Mouse (Mus musculus): ENCODE measurements around the gene Clec2l. TPM values are rescaled to one million over a fixed set of nuclear protein-coding genes. Genes with fewer than 3 reads are reported as not detected.

Gene Clec2l
- total and polyA plus RNA-seq, 3 experiments = 6.0 to 10.4 TPM; not detected in 1

- TF ChIP-seq MAX (IDR thresholded peaks at IDR 0.05; ENCODE audit: low read length) (no peak), SIN3A (IDR thresholded peaks at IDR 0.05; ENCODE audit: low read length) (no peak), TBP (IDR thresholded peaks at IDR 0.05; ENCODE audit: low read depth, low read length) (0 out of 2 replicates have a peak, but pooled peaks have one; percentile 13), HCFC1 (IDR thresholded peaks at IDR 0.05; ENCODE audit: low read depth, low read length) (no peak), MYC (IDR thresholded peaks at IDR 0.05; ENCODE audit: low read depth, low read length) (peak; percentile 3; the same call in 1 of the 2 replicates)
- Histone ChIP-seq H3K27ac (ENCODE audit: control insufficient read depth, low read depth, low read length) (no peak overlapping the region), H3K9me3 (replicated peaks; ENCODE audit: insufficient read depth, low read length) (no peaks in the 10 kb centered on the region), H3K4me1 (ENCODE audit: control insufficient read depth in 1 of 2, insufficient read depth in 2 of 2, low read length in 2 of 2) (peaks cover 9 to 29% of the 10 kb centered on the region in 2 experiments), H3K79me2 (ENCODE audit: control insufficient read depth, insufficient read depth, low read length, poor library complexity) (peaks cover 2% of the 10 kb centered on the region; the same call in 1 of the 2 replicates), H3K36me3 (ENCODE audit: control insufficient read depth in 1 of 2, insufficient read depth in 2 of 2, low read length in 2 of 2) (peaks cover 0 to 9% of the 10 kb centered on the region in 2 experiments; a peak in 2 of 4 replicates), H3K27me3 (ENCODE audit: control insufficient read depth in 1 of 2, insufficient read depth in 2 of 2, low read length in 2 of 2) (no peaks in the 10 kb centered on the region; a peak in 1 of 4 replicates), H3K4me3 (ENCODE audit: control insufficient read depth in 1 of 2, insufficient read depth in 1 of 2, low read depth in 2 of 2, low read length in 2 of 2) (peak overlapping the region in 1 of 2 experiments; percentile 10; a peak in 1 of 4 replicates), H3K9ac (ENCODE audit: control insufficient read depth, low read depth, low read length, poor library complexity, severe bottlenecking) (no peak overlapping the region)
- peak; percentile 71 for DNase-seq (ENCODE audit: low read depth, low spot score)
Measured at GRCm38 (mm10) chr6:38641228-38641627, 21.6 kb upstream of the Clec2l start.

GRCm38 (mm10) chr6:38641645-38642044 is 21.2 kb upstream of the Clec2l start:
- TF ChIP-seq UBTF (IDR thresholded peaks at IDR 0.05; ENCODE audit: borderline replicate concordance, insufficient read depth, low read depth, low read length) = no peak
- TF ChIP-seq USF1 (IDR thresholded peaks at IDR 0.05; ENCODE audit: low read depth, low read length) = no peak
- TF ChIP-seq MYC (IDR thresholded peaks at IDR 0.05; ENCODE audit: low read depth, low read length) = 0 out of 2 replicates have a peak, but pooled peaks have one; percentile 21
- TF ChIP-seq GATA1 (IDR thresholded peaks at IDR 0.05; ENCODE audit: low read depth, low read length) = peak; percentile 10; the same call in 1 of the 2 replicates
- TF ChIP-seq ELF1 (IDR thresholded peaks at IDR 0.05; ENCODE audit: low read depth, low read length) = no peak
- TF ChIP-seq MXI1 (IDR thresholded peaks at IDR 0.05; ENCODE audit: low read depth, low read length) = no peak
- TF ChIP-seq NELFE (IDR thresholded peaks at IDR 0.05; ENCODE audit: low read depth, low read length) = no peak
- no peak for TF ChIP-seq KAT2A (conservative IDR thresholded peaks at IDR 0.05; ENCODE audit: low read depth, low read length)
- TF ChIP-seq ZC3H11A (IDR thresholded peaks at IDR 0.05; ENCODE audit: low read depth, low read length) = no peak
- no peak for TF ChIP-seq ZMIZ1 (IDR thresholded peaks at IDR 0.05; ENCODE audit: low read depth, low read length)
- TF ChIP-seq BHLHE40 (IDR thresholded peaks at IDR 0.05; ENCODE audit: borderline replicate concordance, low read depth, low read length) = no peak
- peak; percentile 26 for TF ChIP-seq SMC3 (IDR thresholded peaks at IDR 0.05; ENCODE audit: low read depth, low read length)
- TF ChIP-seq ZNF384 (IDR thresholded peaks at IDR 0.05; ENCODE audit: low read depth, low read length) = no peak
- TF ChIP-seq CTCF (IDR thresholded peaks at IDR 0.05 in 2 of 3, conservative IDR thresholded peaks at IDR 0.05 in 1 of 3; ENCODE audit: control insufficient read depth in 1 of 3, insufficient read depth in 1 of 3, low read depth in 2 of 3, low read length in 3 of 3, poor library complexity in 1 of 3, severe bottlenecking in 1 of 3) = peak in 2 of 3 experiments; percentile 43 to 49; a peak in 4 of 6 replicates
- TF ChIP-seq POLR2AphosphoS2 (IDR thresholded peaks at IDR 0.05; ENCODE audit: low read length) = no peak
- no peak for TF ChIP-seq CHD1 (IDR thresholded peaks at IDR 0.05; ENCODE audit: low read depth, low read length)
- no peak for TF ChIP-seq ZKSCAN1 (IDR thresholded peaks at IDR 0.05; ENCODE audit: low read depth, low read length)
- no peak for TF ChIP-seq MEF2A (IDR thresholded peaks at IDR 0.05; ENCODE audit: extremely low read depth, insufficient replicate concordance, low read depth, low read length, poor library complexity, severe bottlenecking)
- no peak for TF ChIP-seq E2F4 (IDR thresholded peaks at IDR 0.05; ENCODE audit: borderline replicate concordance, low read depth, low read length)
- TF ChIP-seq MYB (IDR thresholded peaks at IDR 0.05; ENCODE audit: low read depth, low read length) = no peak
- TF ChIP-seq MAZ (IDR thresholded peaks at IDR 0.05; ENCODE audit: low read depth, low read length) = no peak
- no peak for TF ChIP-seq RCOR1 (IDR thresholded peaks at IDR 0.05; ENCODE audit: low read depth, low read length)
- Histone ChIP-seq H3K4me3 (ENCODE audit: control insufficient read depth in 1 of 2, insufficient read depth in 1 of 2, low read depth in 2 of 2, low read length in 2 of 2) (peak overlapping the region; percentile 10 to 21; a peak in 2 of 4 replicates), H3K27ac (ENCODE audit: control insufficient read depth, low read depth, low read length) (no peak overlapping the region), H3K79me2 (ENCODE audit: control insufficient read depth, insufficient read depth, low read length, poor library complexity) (peaks cover under 1% of the 10 kb centered on the region; the same call in 1 of the 2 replicates), H3K9me3 (replicated peaks; ENCODE audit: insufficient read depth, low read length) (no peaks in the 10 kb centered on the region), H3K4me1 (ENCODE audit: control insufficient read depth in 1 of 2, insufficient read depth in 2 of 2, low read length in 2 of 2) (peaks cover 9 to 29% of the 10 kb centered on the region in 2 experiments), H3K36me3 (ENCODE audit: control insufficient read depth in 1 of 2, insufficient read depth in 2 of 2, low read length in 2 of 2) (peaks cover 0 to 9% of the 10 kb centered on the region in 2 experiments; a peak in 2 of 4 replicates), H3K9ac (ENCODE audit: control insufficient read depth, low read depth, low read length, poor library complexity, severe bottlenecking) (peak overlapping the region; percentile 15; the same call in 1 of the 2 replicates), H3K27me3 (ENCODE audit: control insufficient read depth in 1 of 2, insufficient read depth in 2 of 2, low read length in 2 of 2) (no peaks in the 10 kb centered on the region; a peak in 1 of 4 replicates)
- DNase-seq (ENCODE audit: low read depth, low spot score) = peak; percentile 67

Data from MEL (cell line).